In genomic region chr19:22635635-22636034, GRCm38 (mm10) we compare ENCODE assay signal across 22 mouse cellular contexts.
DNase-seq lines count a peak whose midpoint lies in the region; ATAC-seq lines count a peak whose summit lies in the region.
"Had no signal": no experiment of that assay in that cellular context is flagged by ENCODE, and none has a peak within 500 bp of the region (broad histone marks: within the 10 kb centered on the region; RNA-seq: fewer than 3 reads in every experiment).

No protein-coding gene starts in this region.

- H3K4me3 ChIP-seq in embryonic facial prominence, embryonic 11.5 days (ENCODE audit: low read depth, low read length): no peak overlapping the region
- no peak overlapping the region for H3K4me3 ChIP-seq in embryonic facial prominence, embryonic 10.5 days
- H3K4me3 ChIP-seq in kidney, embryonic 15.5 days (replicated peaks): no peak overlapping the region
- H3K4me3 ChIP-seq: forebrain, embryonic 13.5 days; heart, embryonic 10.5 days had no signal

- no peak for ATAC-seq in embryonic facial prominence, embryonic 11.5 days (replicated peaks; ENCODE audit: insufficient number of reproducible peaks, low FRiP score, low TSS enrichment, low read depth)
- ATAC-seq in kidney, embryonic 15.5 days (replicated peaks; ENCODE audit: low FRiP score): peak; percentile 73
- ATAC-seq: forebrain, embryonic 13.5 days; hindbrain, embryonic 16.5 days; inflammation-experienced regulatory T-cells, adult 6 months; intestine, postnatal 0 days had no signal

- no peaks in the 10 kb centered on the region for H3K27me3 ChIP-seq in embryonic facial prominence, embryonic 11.5 days (ENCODE audit: control insufficient read depth, insufficient read depth, low read length)
- H3K27me3 ChIP-seq in embryonic facial prominence, embryonic 10.5 days (replicated peaks; ENCODE audit: low read depth, poor library complexity, severe bottlenecking): no peaks in the 10 kb centered on the region
- H3K27me3 ChIP-seq in kidney, embryonic 15.5 days: no peaks in the 10 kb centered on the region
- H3K27me3 ChIP-seq: CH12.LX; forebrain, embryonic 13.5 days had no signal

- H3K27ac ChIP-seq in embryonic facial prominence, embryonic 11.5 days (replicated peaks; ENCODE audit: low read depth, low read length): no peak overlapping the region
- H3K27ac ChIP-seq in embryonic facial prominence, embryonic 10.5 days (replicated peaks): no peak overlapping the region
- H3K27ac ChIP-seq in kidney, embryonic 15.5 days: no peak overlapping the region
- H3K27ac ChIP-seq: forebrain, embryonic 13.5 days; heart, embryonic 10.5 days had no signal

- WGBS in embryonic facial prominence, embryonic 11.5 days: 15% methylated on average over 10 of the region's 10 CpGs
- 26% methylated on average over 10 of the region's 10 CpGs for WGBS in embryonic facial prominence, embryonic 10.5 days
- 11% methylated on average over 10 of the region's 10 CpGs for WGBS in kidney, embryonic 15.5 days

- no peaks in the 10 kb centered on the region for H3K36me3 ChIP-seq in embryonic facial prominence, embryonic 11.5 days (replicated peaks; ENCODE audit: control insufficient read depth, insufficient read depth, low read depth, low read length)
- no peaks in the 10 kb centered on the region for H3K36me3 ChIP-seq in embryonic facial prominence, embryonic 10.5 days (replicated peaks)
- H3K36me3 ChIP-seq in kidney, embryonic 15.5 days: no peaks in the 10 kb centered on the region
- H3K36me3 ChIP-seq: heart, embryonic 10.5 days had no signal

- no peaks in the 10 kb centered on the region for H3K9me3 ChIP-seq in embryonic facial prominence, embryonic 11.5 days (replicated peaks; ENCODE audit: control insufficient read depth, low read length)
- no peaks in the 10 kb centered on the region for H3K9me3 ChIP-seq in embryonic facial prominence, embryonic 10.5 days
- no peaks in the 10 kb centered on the region for H3K9me3 ChIP-seq in kidney, embryonic 15.5 days (replicated peaks)
- H3K9me3 ChIP-seq: forebrain, embryonic 13.5 days; heart, embryonic 10.5 days had no signal

- DNase-seq in embryonic facial prominence, embryonic 11.5 days (ENCODE audit: low spot score): peak; percentile 36
- DNase-seq in embryonic facial prominence, embryonic 10.5 days (ENCODE audit: low spot score): no peak
- DNase-seq in kidney, postnatal 14 days: no peak
- DNase-seq in retina, postnatal 1 day: peak; percentile 15
- no peak for DNase-seq in retina, embryonic 14.5 days (ENCODE audit: low spot score)
- peak; percentile 30 for DNase-seq in mesoderm, embryonic 11.5 days (ENCODE audit: low read depth, low spot score)
- DNase-seq in left cerebral cortex, adult 9 months (ENCODE audit: low spot score in 2 of 2): no peak
- DNase-seq: adrenal gland, adult 8-10 months; adrenal gland, postnatal 36 days; cerebellum, adult 8-10 months; cerebellum, postnatal 25 days; gastrocnemius, postnatal 10 days; heart, adult 18-20 months; heart, postnatal 10 days; heart, postnatal 4 days had no signal

- no peaks in the 10 kb centered on the region for H3K4me1 ChIP-seq in embryonic facial prominence, embryonic 11.5 days (ENCODE audit: control insufficient read depth, insufficient read depth, low read length)
- H3K4me1 ChIP-seq in embryonic facial prominence, embryonic 10.5 days: peaks cover 11% of the 10 kb centered on the region; the same call in 1 of the 2 replicates
- H3K4me1 ChIP-seq in kidney, embryonic 15.5 days: 0 out of 2 replicates have a peak, but pooled peaks cover 4% of the 10 kb centered on the region
- H3K4me1 ChIP-seq: forebrain, embryonic 13.5 days; heart, embryonic 10.5 days had no signal

- H3K4me2 ChIP-seq in embryonic facial prominence, embryonic 11.5 days (ENCODE audit: low read depth, low read length): no peak overlapping the region
- 0 out of 2 replicates have a peak overlapping the region, but pooled peaks have one; percentile 7 for H3K4me2 ChIP-seq in kidney, embryonic 15.5 days
- H3K4me2 ChIP-seq: forebrain, embryonic 13.5 days had no signal

- H3K9ac ChIP-seq in embryonic facial prominence, embryonic 11.5 days (replicated peaks; ENCODE audit: low read length): no peak overlapping the region
- no peak overlapping the region for H3K9ac ChIP-seq in kidney, embryonic 15.5 days
- H3K9ac ChIP-seq: forebrain, embryonic 13.5 days had no signal

Comparison
In these comparisons a context has a peak if more than half of its experiments do, and no peak if none do; other contexts are left out.
1. DNase-seq: peak in embryonic facial prominence, embryonic 11.5 days (single experiment), retina, postnatal 1 day (single experiment) and mesoderm, embryonic 11.5 days (single experiment); none in embryonic facial prominence, embryonic 10.5 days (single experiment), kidney, postnatal 14 days (single experiment), retina, embryonic 14.5 days (single experiment) and left cerebral cortex, adult 9 months (0 of 2).